Mouse (Mus musculus): ENCODE data around the gene Smok3c. TPM values are rescaled to one million over a fixed set of nuclear protein-coding genes. Genes with fewer than 3 reads are reported as not detected.

Gene Smok3c
- total and polyA plus RNA-seq, 3 experiments, result not detected

DNA sequence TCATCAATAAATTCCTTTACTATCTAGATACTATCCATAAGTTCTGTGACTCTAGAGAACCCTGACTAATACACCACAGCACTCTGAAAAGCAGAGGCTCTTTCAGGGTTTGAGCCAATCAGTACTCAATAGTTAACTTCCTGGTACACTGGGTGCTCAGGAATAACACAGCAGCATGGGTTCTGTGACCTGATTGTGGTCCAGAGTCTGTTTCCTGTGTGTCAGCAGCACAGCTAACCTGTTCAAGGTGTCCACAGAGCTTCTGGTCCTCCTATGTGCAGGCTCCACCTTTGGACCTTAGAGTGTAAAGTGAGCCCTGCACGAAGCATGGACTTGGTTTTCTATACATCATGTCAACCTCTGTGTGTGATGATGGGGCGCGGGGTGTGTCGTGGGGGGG is 20.8 kb downstream of the Smok3c start:
- WGBS, result 82% methylated on average over 4 of the region's 4 CpGs
- no peaks in the 10 kb centered on the region for H3K79me2 ChIP-seq (replicated peaks; ENCODE audit: control insufficient read depth, insufficient read depth, low read length)
- H3K9ac ChIP-seq (ENCODE audit: low read depth, low read length), result no peak overlapping the region
- no peak for DNase-seq
- no peak for TF ChIP-seq CTCF (IDR thresholded peaks at IDR 0.05)
- no peak for TF ChIP-seq POLR2A (IDR thresholded peaks at IDR 0.05; ENCODE audit: insufficient read depth, low read depth, low read length)
- TF ChIP-seq EP300 (IDR thresholded peaks at IDR 0.05; ENCODE audit: insufficient read depth, low read depth, low read length), result no peak
- H3K4me3 ChIP-seq, result no peak overlapping the region
- H3K27me3 ChIP-seq (ENCODE audit: control insufficient read depth, insufficient read depth, low read length), result no peaks in the 10 kb centered on the region
- H3K36me3 ChIP-seq (ENCODE audit: control insufficient read depth, insufficient read depth, low read length), result no peaks in the 10 kb centered on the region
- no peak overlapping the region for H3K27ac ChIP-seq
- H3K4me1 ChIP-seq (ENCODE audit: control insufficient read depth, insufficient read depth, low read length), result no peaks in the 10 kb centered on the region
- intact Hi-C loops (cut with DNase I), result no loop called here

- no peak for TF ChIP-seq POLR2A (IDR thresholded peaks at IDR 0.05; ENCODE audit: insufficient read depth, low read depth, low read length)
- TF ChIP-seq EP300 (IDR thresholded peaks at IDR 0.05; ENCODE audit: insufficient read depth, low read depth, low read length), result no peak
- TF ChIP-seq CTCF (IDR thresholded peaks at IDR 0.05), result no peak
- Histone ChIP-seq H3K4me3 (no peak overlapping the region), H3K27me3 (ENCODE audit: control insufficient read depth, insufficient read depth, low read length) (no peaks in the 10 kb centered on the region), H3K27ac (no peak overlapping the region), H3K36me3 (ENCODE audit: control insufficient read depth, insufficient read depth, low read length) (no peaks in the 10 kb centered on the region), H3K79me2 (replicated peaks; ENCODE audit: control insufficient read depth, insufficient read depth, low read length) (no peaks in the 10 kb centered on the region), H3K9ac (ENCODE audit: low read depth, low read length) (no peak overlapping the region), H3K4me1 (ENCODE audit: control insufficient read depth, insufficient read depth, low read length) (no peaks in the 10 kb centered on the region)
- DNase-seq, result no peak
- 54% methylated on average over 3 of the region's 3 CpGs for WGBS
- intact Hi-C loops (cut with DNase I), result no loop called here
Observed at GRCm38 (mm10) chr5:138075684-138076083, 22.7 kb downstream of the Smok3c start.

- WGBS, result 62% methylated on average over 2 of the region's 2 CpGs
Observed at GRCm38 (mm10) chr5:138076148-138076547, 23.2 kb downstream of the Smok3c start.

GRCm38 (mm10) chr5:138080456-138080855 is 27.5 kb downstream of the Smok3c start:
- TF ChIP-seq EP300 (IDR thresholded peaks at IDR 0.05; ENCODE audit: insufficient read depth, low read depth, low read length) (no peak), CTCF (IDR thresholded peaks at IDR 0.05) (no peak), POLR2A (IDR thresholded peaks at IDR 0.05; ENCODE audit: insufficient read depth, low read depth, low read length) (no peak)
- DNase-seq, result no peak
- Histone ChIP-seq H3K36me3 (ENCODE audit: control insufficient read depth, insufficient read depth, low read length) (no peaks in the 10 kb centered on the region), H3K4me3 (no peak overlapping the region), H3K27ac (no peak overlapping the region), H3K79me2 (replicated peaks; ENCODE audit: control insufficient read depth, insufficient read depth, low read length) (no peaks in the 10 kb centered on the region; the same call in none of the 2 replicates), H3K4me1 (ENCODE audit: control insufficient read depth, insufficient read depth, low read length) (0 out of 2 replicates have a peak, but pooled peaks cover 1% of the 10 kb centered on the region), H3K27me3 (ENCODE audit: control insufficient read depth, insufficient read depth, low read length) (no peaks in the 10 kb centered on the region), H3K9ac (ENCODE audit: low read depth, low read length) (no peak overlapping the region)
- WGBS, result 77% methylated on average over 5 of the region's 5 CpGs
- intact Hi-C loops (cut with DNase I), result no loop called here

More at GRCm38 (mm10) chr5:138076148-138076547, 23.2 kb downstream of the Smok3c start:
- DNase-seq, result no peak
- intact Hi-C loops (cut with DNase I), result no loop called here
- Histone ChIP-seq H3K79me2 (replicated peaks; ENCODE audit: control insufficient read depth, insufficient read depth, low read length) (no peaks in the 10 kb centered on the region), H3K27ac (no peak overlapping the region), H3K36me3 (ENCODE audit: control insufficient read depth, insufficient read depth, low read length) (no peaks in the 10 kb centered on the region), H3K9ac (ENCODE audit: low read depth, low read length) (no peak overlapping the region), H3K4me3 (no peak overlapping the region), H3K4me1 (ENCODE audit: control insufficient read depth, insufficient read depth, low read length) (no peaks in the 10 kb centered on the region), H3K27me3 (ENCODE audit: control insufficient read depth, insufficient read depth, low read length) (no peaks in the 10 kb centered on the region)
- TF ChIP-seq CTCF (IDR thresholded peaks at IDR 0.05) (no peak), EP300 (IDR thresholded peaks at IDR 0.05; ENCODE audit: insufficient read depth, low read depth, low read length) (no peak), POLR2A (IDR thresholded peaks at IDR 0.05; ENCODE audit: insufficient read depth, low read depth, low read length) (no peak)

DNA sequence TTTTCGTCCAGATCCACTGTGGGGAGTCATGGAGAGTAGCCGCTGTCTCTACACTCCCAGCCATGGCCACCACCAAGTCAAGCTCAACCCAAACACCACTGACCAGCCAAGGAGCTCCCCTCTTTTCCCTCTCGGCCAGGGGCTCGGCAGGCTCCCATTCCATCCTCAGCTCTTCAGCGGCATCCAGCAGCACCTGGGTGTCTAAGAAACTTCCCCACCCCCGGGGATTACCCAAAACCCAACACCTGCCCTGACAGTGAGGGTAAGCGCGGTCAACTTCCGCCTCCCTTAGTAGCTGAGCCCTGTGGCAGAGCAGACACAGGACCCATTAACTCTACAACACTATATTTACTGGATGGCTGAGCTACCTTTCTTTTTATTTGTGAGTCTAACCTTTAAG is 28.5 kb downstream of the Smok3c start:
- H3K4me3 ChIP-seq, result no peak overlapping the region
- intact Hi-C loops (cut with DNase I), result no loop called here
- no peak overlapping the region for H3K27ac ChIP-seq
- peaks cover 1% of the 10 kb centered on the region for H3K79me2 ChIP-seq (replicated peaks; ENCODE audit: control insufficient read depth, insufficient read depth, low read length)
- TF ChIP-seq EP300 (IDR thresholded peaks at IDR 0.05; ENCODE audit: insufficient read depth, low read depth, low read length) (no peak), POLR2A (IDR thresholded peaks at IDR 0.05; ENCODE audit: insufficient read depth, low read depth, low read length) (no peak), CTCF (IDR thresholded peaks at IDR 0.05) (no peak)
- DNase-seq, result no peak
- no peaks in the 10 kb centered on the region for H3K27me3 ChIP-seq (ENCODE audit: control insufficient read depth, insufficient read depth, low read length)
- peaks cover 4% of the 10 kb centered on the region for H3K4me1 ChIP-seq (ENCODE audit: control insufficient read depth, insufficient read depth, low read length)
- H3K36me3 ChIP-seq (ENCODE audit: control insufficient read depth, insufficient read depth, low read length), result peaks cover 2% of the 10 kb centered on the region
- 83% methylated on average over 9 of the region's 9 CpGs for WGBS
- no peak overlapping the region for H3K9ac ChIP-seq (ENCODE audit: low read depth, low read length)

DNA sequence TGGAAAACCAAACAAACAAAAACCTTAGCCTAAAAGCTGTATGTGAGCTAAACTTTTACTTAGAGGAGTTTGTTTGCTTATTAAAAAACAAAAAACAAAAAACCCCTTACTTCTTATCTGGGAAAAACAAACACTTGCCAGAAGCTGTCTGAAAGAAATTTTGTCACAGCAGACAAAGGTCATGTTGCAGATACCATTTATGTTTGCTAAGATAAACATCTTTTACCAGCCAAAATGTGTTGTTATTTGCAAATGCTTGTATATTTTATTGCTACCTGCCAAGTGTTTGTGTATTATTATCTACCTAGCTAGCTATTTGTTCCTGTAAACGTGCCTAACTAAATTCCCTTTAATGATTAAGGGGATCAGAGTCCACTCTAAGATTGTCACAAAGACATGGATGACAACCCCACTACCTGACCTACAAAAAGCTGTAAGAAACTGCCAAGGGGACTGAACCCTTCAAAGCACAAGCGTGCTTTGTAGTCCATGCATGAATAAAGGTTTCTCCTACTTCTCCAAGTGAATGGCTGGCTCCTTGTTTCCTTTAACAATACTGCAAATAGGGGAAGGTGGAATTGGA is 30.4 kb downstream of the Smok3c start:
- DNase-seq, result no peak
- Histone ChIP-seq H3K27ac (no peak overlapping the region), H3K9ac (ENCODE audit: low read depth, low read length) (no peak overlapping the region), H3K4me1 (ENCODE audit: control insufficient read depth, insufficient read depth, low read length) (peaks cover 5% of the 10 kb centered on the region), H3K27me3 (ENCODE audit: control insufficient read depth, insufficient read depth, low read length) (no peaks in the 10 kb centered on the region), H3K36me3 (ENCODE audit: control insufficient read depth, insufficient read depth, low read length) (peaks cover 14% of the 10 kb centered on the region), H3K4me3 (no peak overlapping the region), H3K79me2 (replicated peaks; ENCODE audit: control insufficient read depth, insufficient read depth, low read length) (peaks cover 1% of the 10 kb centered on the region)
- 59% methylated on average over 2 of the region's 2 CpGs for whole genome bisulfite sequencing
- TF ChIP-seq POLR2A (IDR thresholded peaks at IDR 0.05; ENCODE audit: insufficient read depth, low read depth, low read length) (no peak), CTCF (IDR thresholded peaks at IDR 0.05) (no peak), EP300 (IDR thresholded peaks at IDR 0.05; ENCODE audit: insufficient read depth, low read depth, low read length) (no peak)
- intact Hi-C loops (cut with DNase I), result no loop called here
